Mouse (Mus musculus) cortical plate, adult 2 months (tissue): Measurements from ENCODE around the gene Ephx4. TPM values are rescaled to one million over a fixed set of nuclear protein-coding genes. Genes with fewer than 3 reads are reported as not detected.

Experiments
- H3K27ac ChIP-seq: fragments of 200-500 bp; 2 replicates; pipeline ENCODE4 v1.5.1; 2012; ENCODE audit warnings: low read length, control low read depth, inconsistent platforms; ENCODE audit not compliant: insufficient read depth
- H3K4me1 ChIP-seq: fragments of 200-500 bp; 2 replicates; pipeline ENCODE4 v1.6.1; 2011; ENCODE audit warnings: low read length; ENCODE audit not compliant: control insufficient read depth, insufficient read depth
- H3K4me3 ChIP-seq: fragments of 200-500 bp; 2 replicates; pipeline ENCODE4 v1.5.1; 2011; ENCODE audit warnings: mild to moderate bottlenecking, low read length, control low read depth; ENCODE audit not compliant: insufficient read depth
- CTCF ChIP-seq: fragments of 200-500 bp; IDR thresholded peaks from 2 replicates; pipeline ENCODE4 v1.5.1; 2011; ENCODE audit warnings: mild to moderate bottlenecking, control low read depth, low read length; ENCODE audit not compliant: insufficient read depth; ENCODE audit errors: extremely low read depth
- POLR2A ChIP-seq: fragments of 200-500 bp; IDR thresholded peaks from 2 replicates; pipeline ENCODE4 v1.6.1; 2011; ENCODE audit warnings: mild to moderate bottlenecking, low read length, control low read depth; ENCODE audit not compliant: insufficient read depth; ENCODE audit errors: extremely low read depth
- polyA plus RNA-seq: library from polyadenylated mRNA; depleted of rRNA; stranded (reverse); fragments of >200 nt; gene quantifications from 2 replicates; pipeline ENCODE4 v1.2.3, GENCODE M21; 2012; rRNA removed

The Ephx4 gene
- polyA plus RNA-seq, 1 experiment, result 113 TPM

DNA sequence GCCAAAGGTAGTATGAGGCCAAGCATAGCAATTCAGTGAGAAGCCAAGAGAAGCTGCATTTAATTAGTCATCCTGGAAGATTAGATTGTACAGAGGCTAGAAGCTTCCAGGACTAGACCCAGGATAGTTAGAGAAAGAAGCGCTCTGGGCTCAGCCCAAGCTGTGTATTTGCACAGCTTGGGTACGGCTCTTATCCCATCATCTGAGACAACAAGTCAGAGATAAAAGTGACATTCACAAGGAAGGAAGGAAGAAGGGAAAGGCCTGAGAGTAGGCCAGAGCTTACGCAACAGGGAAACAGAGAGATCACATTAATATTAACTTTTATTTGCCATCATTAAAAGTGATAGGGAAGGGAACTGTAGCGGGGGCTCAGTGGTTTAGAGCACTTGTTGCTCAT lies 45.4 kb downstream of the Ephx4 start:
- TF ChIP-seq POLR2A, result no peak
- no peak for TF ChIP-seq CTCF
- Histone ChIP-seq H3K4me1 (no peaks in the 10 kb centered on the region), H3K4me3 (no peak overlapping the region), H3K27ac (no peak overlapping the region)

DNA sequence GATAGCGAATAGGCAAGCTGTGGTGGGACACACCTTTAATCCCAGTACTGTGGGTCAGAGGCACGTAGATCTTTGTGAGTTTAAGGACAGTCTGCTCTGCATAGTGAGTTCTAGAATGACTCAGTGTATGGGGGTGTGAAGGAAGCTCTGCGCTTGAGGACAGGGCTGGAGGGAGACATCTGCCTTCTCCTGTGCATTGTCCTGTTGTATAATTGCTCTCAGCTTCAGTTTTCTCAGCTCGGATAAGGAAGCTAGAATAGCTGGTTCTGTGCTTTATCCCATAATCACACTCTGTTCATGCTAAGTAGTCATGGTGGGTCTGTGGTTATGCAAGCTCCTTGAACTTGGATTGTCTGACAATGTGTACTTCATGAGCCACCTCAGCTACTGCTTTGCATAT lies 46.2 kb downstream of the Ephx4 start:
- TF ChIP-seq CTCF (no peak), POLR2A (no peak)
- Histone ChIP-seq H3K27ac (no peak overlapping the region), H3K4me3 (no peak overlapping the region), H3K4me1 (no peaks in the 10 kb centered on the region)

DNA sequence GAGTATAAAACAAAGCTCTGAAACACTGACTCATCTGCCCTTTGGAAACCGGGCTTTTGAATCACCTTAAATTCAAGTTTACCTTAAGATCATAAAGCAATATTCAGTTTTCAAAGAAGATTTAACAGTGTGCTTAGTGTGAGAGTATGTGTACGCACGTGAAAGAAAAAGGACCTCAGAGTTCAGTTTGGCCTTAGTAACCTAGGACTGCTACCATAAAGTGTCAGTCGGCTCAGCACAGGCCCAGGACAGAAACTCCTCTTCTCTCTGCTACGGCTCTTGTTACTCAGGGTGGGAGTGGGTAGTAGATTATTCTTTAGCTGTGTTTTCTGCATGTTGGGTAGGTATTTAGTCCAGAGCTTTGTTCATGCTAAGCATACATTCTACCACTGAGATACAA lies 47.1 kb downstream of the Ephx4 start:
- Histone ChIP-seq H3K4me1 (no peaks in the 10 kb centered on the region), H3K27ac (no peak overlapping the region; the same call in 1 of the 2 replicates), H3K4me3 (no peak overlapping the region)
- TF ChIP-seq POLR2A (no peak), CTCF (no peak)

DNA sequence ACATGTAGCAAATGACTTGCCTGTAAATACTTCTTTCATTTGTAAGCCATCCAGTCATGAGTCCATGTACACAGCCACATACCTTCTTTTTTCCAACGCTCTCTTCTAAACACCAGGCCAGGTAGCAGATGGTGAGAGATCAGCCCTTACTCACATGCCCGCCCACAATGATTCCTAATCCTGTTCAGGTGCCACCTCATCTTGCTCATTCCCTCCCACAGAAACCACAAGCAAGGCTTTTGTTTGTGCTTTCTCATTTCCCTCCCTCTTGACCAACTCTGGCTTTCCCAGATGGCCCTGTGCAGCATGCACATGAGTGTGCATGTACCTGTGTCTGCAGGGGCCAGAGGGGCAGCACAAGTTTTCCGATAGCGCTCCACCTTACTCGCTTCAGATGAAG lies 47.8 kb downstream of the Ephx4 start:
- TF ChIP-seq CTCF, result no peak
- no peak for TF ChIP-seq POLR2A
- Histone ChIP-seq H3K4me3 (no peak overlapping the region), H3K27ac (no peak overlapping the region), H3K4me1 (no peaks in the 10 kb centered on the region)

DNA sequence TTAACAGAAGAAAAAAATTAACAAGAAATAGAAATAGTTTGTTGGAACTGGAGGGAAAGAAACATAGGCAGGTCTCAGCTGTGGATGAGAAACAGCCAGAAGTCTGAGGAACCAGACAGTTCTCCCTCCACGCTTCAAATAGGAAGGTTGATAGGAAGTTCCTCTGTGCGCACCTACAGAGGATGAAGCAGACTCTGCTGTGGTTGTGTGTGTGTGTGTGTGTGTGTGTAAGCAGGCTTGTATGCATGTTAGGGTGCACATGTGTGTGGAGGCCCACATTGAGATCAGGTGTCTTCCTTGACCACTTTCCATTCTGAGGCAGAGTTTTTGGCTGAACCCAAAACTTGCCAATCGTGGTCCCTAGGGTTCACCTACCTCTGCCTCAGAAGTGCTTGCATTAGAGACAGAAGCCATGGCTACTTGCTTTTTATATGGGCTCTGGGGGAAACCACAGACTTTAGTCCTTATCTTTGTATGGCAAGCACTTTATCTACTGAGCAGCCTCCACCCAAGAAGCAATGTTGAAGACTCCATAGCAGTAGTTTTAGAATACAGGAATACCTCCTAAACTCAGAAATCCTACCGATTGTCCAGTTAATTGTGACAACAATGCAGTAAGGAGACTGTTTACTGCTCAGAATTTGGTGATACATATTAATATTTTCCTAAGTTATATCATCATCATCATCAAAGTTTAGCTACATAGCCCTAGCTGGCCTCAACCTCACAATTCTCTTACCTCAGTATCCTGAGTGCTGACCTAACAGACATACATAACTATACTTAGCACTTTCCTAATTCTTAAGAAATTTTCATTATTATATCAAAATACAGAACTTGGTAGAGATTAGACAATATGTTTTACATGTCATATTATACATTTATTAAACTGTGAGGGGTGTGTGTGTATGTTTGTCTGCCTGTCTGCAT lies 59.9 kb downstream of the Ephx4 start:
- no peak overlapping the region for H3K27ac ChIP-seq
- TF ChIP-seq CTCF, result no peak
- TF ChIP-seq POLR2A, result no peak

DNA sequence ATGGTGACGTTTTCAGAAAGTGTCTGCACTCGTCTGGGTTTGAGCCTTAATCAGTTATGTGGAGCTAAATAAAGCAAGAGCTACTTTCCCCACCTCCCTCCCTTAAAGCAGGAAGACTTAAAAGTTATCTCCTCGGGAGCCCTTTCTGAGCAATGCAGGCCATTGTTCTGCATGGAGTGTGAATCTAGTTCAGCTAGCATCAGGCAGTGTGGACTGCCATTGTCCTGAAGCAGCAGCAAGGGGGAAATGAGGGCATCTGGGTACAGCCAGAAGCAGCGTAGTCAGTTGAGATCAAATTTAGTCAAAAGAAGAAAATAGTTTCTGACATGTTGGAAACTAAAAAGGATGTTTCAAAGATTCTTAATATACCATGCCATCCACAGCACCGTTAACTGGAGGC lies 64.0 kb downstream of the Ephx4 start:
- H3K4me3 ChIP-seq, result no peak overlapping the region
- H3K27ac ChIP-seq, result no peak overlapping the region
- TF ChIP-seq POLR2A (no peak), CTCF (no peak)
- H3K4me1 ChIP-seq, result peaks cover 2% of the 10 kb centered on the region; the same call in 1 of the 2 replicates

More for the DNA sequence above, 59.9 kb downstream of the Ephx4 start:
- no peak overlapping the region for H3K4me3 ChIP-seq
- H3K4me1 ChIP-seq, result peaks cover 2% of the 10 kb centered on the region; the same call in 1 of the 2 replicates

DNA sequence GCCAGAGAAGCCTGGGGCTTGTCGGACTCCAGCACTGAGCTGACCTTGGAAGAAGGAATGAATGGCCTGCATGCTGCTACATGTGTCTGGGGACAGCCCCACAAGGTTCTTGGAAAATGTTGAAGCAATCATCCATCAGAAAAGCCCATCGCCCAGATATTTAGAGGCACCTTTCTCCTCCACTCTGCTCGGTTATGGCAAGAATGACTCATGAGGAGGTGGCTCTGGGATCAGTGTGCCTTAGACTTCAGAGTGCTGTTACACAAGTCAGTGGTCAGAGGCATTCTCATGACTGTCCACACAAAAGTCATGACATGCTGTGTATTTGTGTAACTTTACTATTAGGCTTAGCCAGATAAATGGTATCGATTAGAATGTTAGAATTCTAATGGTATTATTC lies 64.6 kb downstream of the Ephx4 start:
- Histone ChIP-seq H3K4me1 (peaks cover 2% of the 10 kb centered on the region; the same call in 1 of the 2 replicates), H3K27ac (no peak overlapping the region), H3K4me3 (no peak overlapping the region)
- TF ChIP-seq CTCF (no peak), POLR2A (no peak)

DNA sequence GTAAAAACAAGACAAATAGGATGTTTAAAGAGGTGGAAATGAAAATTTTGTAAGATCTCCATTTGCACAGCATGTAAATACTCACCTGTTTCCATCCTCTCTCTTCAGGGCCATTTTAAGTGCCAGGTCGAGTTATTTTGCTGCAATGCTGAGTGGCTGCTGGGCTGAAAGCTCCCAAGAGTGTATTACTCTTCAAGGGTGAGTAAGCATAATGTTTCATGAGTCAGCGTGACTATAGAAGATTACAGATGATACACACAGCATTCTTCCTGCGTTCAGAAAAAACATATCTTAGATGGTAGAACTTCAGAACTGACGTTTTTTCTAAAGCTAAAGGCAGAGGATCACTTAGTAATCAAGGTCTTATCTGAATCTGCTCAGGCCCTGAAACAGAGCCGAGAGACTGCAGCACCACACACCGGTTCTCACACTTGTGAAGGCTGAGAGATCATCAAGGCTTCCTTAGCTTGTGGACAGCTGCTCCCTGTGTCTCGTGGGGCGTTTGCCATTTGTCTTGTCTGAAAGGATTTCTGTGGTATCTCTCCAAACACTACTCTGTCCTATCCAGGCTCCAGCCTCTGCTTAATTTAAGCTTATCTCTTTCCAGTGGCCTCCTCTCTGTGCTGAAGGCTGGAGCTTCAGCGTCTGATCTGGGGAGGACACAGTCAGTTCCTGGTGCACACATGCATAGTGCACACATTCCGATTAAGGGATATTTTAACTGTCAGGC lies 68.2 kb downstream of the Ephx4 start:
- no peak for TF ChIP-seq CTCF
- TF ChIP-seq POLR2A, result no peak
- Histone ChIP-seq H3K4me1 (peaks cover 2% of the 10 kb centered on the region; the same call in 1 of the 2 replicates), H3K27ac (no peak overlapping the region), H3K4me3 (no peak overlapping the region)

Other genes starting within 250 kb of the Ephx4 start
- gene Tgfbr3, start 113.1 kb upstream of the Ephx4 start, polyA plus RNA-seq, result 6.0 and 6.1 TPM in 2 replicates
- 12.9 and 13.4 TPM in 2 replicates for gene Brdt, start 71.6 kb upstream of the Ephx4 start, polyA plus RNA-seq
- gene Lpcat2b, start 28.8 kb downstream of the Ephx4 start, polyA plus RNA-seq, result 0.06 and 0.10 TPM in 2 replicates
- gene Btbd8, start 35.3 kb downstream of the Ephx4 start, polyA plus RNA-seq, result 96.9 and 98.0 TPM in 2 replicates
- gene Gm42669, start 104.9 kb downstream of the Ephx4 start, polyA plus RNA-seq, result 0.89 and 0.96 TPM in 2 replicates
- 0.73 and 0.81 TPM in 2 replicates for gene 1700028K03Rik, start 132.0 kb downstream of the Ephx4 start, polyA plus RNA-seq
- 15.2 TPM in 2 replicates for gene Rpap2, start 194.6 kb downstream of the Ephx4 start, polyA plus RNA-seq
- 17.0 and 17.6 TPM in 2 replicates for gene Glmn, start 195.2 kb downstream of the Ephx4 start, polyA plus RNA-seq